Mouse (Mus musculus) lung, adult 18-20 months (tissue): Measurements from ENCODE around the gene Nfat5.

ENCODE experiments used
- DNase-seq, 2 experiments: peaks; one replicate each; pipeline ENCODE4 v3.0.0; 2022; ENCODE audit warnings: mixed read lengths in 2 of 2

The Nfat5 gene

GRCm38 (mm10) chr8:107292119-107292927 is 947 bp upstream of the Nfat5 start:
- peak in 1 of 2 experiments; percentile 10 for DNase-seq

- DNase-seq: peak; percentile 64 to 72
Measured at GRCm38 (mm10) chr8:107293641-107294628, 665 bp downstream of the Nfat5 start.

- no peak for DNase-seq
Measured at GRCm38 (mm10) chr8:107295450-107295849, 2.2 kb downstream of the Nfat5 start.

DNA sequence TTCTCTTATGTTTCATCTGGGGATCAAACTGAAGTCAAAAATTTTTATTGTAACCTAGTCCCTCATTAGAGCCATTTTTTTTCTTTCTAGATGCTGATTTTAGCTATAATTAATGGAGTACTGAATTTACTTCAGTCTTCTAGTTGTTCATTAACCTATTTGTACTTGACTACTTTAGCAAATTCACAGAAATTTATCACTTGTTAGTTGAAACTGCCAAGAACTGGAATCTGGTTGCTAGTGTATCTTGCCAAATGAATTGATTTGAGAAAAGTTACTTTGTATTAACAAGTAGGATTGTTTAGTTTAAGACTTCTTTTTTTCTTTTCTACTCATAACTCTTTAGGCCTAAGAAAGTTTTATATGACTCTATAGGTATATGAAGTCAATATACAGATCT is 18.6 kb downstream of the Nfat5 start:
- DNase-seq: no peak

- DNase-seq: peak; percentile 76 to 83
Measured at GRCm38 (mm10) chr8:107324142-107324541, 30.9 kb downstream of the Nfat5 start.

DNA sequence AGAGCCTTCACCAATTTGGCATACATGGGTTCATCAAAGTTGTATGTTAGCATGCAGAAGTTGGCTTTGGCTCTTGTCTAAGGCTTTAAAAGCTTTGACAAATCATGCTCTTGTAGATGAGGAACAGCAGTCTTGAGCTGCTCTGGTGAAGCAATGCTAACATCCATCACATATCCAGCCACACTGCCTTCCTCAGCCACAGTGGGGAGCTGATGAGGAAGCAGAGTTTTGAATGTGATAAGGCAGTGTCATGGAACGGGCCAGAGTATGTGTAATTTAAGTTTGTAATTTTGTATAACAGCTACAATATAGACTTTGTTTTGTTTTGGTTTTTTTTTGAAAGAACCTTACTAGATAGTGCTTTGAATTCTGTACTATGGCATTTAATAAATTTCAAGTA is 36.3 kb downstream of the Nfat5 start:
- no peak for DNase-seq

DNA sequence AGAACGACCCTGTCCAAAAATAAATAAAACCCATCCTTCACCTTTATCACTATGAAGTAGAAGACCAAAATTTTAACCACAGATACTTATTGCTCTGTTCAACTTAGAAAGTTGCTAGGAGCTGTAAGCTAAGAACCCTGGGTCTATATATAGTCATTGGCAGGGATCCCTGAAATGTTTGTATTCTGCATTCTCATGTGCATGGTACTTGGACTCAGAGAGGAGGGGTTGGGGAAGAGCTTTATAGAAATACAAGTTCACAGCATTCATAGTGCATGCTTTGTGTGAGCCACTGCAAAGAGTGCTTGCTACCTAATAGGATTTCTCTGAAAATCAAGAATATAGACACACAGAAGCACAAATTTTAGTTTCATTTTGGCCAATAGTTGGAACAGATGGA is 43.2 kb downstream of the Nfat5 start:
- DNase-seq: no peak

DNA sequence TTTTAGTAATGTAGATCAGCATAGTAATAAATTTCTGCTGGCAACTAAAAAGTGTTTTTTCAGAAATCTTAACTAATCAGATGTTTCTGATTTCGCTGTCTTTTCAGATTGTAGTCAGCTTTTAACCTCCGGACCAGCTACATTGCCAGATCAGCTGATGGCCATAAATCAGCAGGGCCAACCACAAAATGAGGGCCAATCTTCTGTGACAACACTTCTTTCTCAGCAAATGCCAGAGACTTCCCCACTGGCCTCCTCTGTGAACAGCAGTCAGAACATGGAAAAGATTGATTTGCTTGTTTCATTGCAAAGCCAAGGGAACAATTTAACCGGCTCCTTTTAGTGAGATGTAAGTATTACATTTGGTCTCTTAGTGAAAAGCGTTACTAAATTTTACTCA is 77.0 kb downstream of the Nfat5 start:
- no peak for DNase-seq

- no peak for DNase-seq
Measured at GRCm38 (mm10) chr8:107377346-107377745, 84.1 kb downstream of the Nfat5 start.

GRCm38 (mm10) chr8:107380734-107381133 is 87.5 kb downstream of the Nfat5 start:
- no peak for DNase-seq

DNA sequence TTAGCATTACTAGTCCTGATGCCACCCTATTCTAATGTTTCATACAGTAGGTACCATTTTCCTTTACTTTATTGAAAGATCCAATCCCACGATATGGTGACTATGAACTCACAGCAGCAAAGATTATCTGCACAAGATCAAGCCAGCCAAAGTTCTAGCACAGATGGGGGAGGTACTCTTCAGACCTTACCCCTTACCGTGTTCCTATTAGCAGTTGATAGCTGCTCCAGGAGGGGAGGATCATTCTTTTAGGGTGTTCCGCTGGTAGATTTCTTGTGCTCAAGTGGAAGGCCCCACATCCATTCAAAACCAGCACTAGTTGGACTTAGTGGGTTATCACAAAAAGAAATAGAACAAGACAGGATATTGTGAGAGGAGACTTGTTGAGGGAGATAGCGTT is 88.4 kb downstream of the Nfat5 start:
- DNase-seq: no peak

DNA sequence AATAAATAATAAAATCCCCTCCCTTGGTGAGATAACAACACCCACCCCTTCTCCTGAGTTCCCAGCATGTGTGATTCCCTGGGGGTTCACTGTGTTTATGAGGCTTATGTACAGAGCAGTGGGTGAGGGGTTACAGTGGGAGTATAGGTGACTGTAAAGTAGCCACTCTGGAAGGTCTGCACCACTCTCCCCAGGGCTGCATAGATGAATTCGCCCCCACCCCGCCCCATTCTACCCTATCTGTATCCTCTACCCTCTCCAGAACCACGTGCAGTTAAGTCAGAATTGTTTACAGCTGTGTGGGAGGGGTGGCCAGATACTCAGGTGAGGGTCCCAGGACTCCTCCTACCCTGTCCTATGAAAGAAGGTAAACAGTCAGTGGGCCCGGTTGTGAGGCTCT is 89.6 kb downstream of the Nfat5 start:
- no peak for DNase-seq

DNA sequence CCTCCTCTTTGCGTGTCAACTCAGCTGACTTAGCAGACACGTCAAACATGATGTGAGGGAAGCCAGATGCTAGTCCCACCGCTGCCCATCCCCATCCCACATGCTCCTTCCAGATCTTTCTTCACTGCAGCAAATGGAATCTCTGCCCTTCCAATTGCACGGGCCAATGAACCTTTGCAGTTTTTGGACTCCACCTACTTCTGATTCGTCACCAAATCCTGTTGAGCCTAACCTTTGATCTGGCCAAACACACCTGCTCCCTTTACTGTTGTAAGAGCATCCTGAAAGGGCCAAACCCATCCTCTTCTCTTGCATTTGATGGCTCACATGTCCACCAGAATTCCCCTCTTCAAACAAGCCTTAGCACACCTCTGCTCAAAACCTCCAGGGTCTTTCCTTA is 91.4 kb downstream of the Nfat5 start:
- DNase-seq: no peak

- no peak for DNase-seq
Measured at GRCm38 (mm10) chr8:107385063-107385462, 91.8 kb downstream of the Nfat5 start.

- no peak for DNase-seq
Measured at GRCm38 (mm10) chr8:107386171-107386570, 92.9 kb downstream of the Nfat5 start.

- no peak for DNase-seq
Measured at GRCm38 (mm10) chr8:107386642-107387041, 93.4 kb downstream of the Nfat5 start.

- peak; percentile 28 to 41 for DNase-seq
Measured at GRCm38 (mm10) chr8:107387861-107388260, 94.6 kb downstream of the Nfat5 start.

DNA sequence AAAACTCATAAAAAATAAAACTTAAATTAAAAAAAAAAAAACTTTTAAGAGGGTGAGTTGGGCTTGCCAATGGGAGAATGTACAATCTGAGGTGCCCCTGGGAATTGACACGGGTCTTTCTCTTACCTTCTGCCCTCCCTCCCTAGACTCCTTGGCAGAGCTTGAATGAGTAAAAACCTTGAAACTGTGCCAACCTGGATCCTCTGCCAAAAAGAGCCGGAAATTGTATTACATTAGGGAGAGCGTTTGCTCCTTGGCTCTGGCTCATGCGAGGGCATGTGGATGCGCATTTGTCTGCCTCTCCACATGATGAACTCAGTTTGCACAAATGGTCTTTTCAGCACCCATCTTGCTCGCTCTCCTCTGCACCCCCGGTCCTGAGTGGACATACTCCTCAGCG is 96.3 kb downstream of the Nfat5 start:
- DNase-seq: peak; percentile 18 to 40

DNA sequence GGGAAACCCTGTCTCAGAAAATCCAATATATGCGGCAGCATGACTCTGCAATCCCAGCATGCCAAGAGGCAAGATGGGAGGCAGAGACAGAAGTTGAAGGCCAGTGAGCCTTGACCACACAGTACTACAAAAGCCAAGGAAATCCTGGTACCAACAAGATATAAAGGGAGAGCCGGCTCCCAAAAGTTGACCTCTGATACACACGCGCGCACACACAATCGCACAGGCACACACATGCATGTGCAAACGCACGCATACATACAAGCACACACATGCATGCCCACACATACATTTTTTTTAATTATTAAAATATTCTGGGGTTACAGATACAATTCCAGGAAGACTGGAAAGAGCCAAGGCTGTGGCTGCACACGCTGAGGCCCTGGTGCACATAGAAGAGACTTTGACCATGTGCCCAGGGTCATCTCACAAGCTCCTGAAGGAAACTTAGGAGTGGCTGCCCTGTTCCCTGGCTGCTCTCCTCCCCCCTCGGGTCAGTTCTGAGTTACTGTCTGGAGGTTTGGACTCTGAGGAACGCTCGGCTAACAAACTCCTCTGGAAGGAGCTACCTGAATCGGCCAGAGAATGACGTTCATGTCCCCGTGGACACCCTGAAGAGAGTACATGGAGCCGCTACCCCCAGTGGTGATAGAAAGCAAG is 97.3 kb downstream of the Nfat5 start:
- no peak for DNase-seq

DNA sequence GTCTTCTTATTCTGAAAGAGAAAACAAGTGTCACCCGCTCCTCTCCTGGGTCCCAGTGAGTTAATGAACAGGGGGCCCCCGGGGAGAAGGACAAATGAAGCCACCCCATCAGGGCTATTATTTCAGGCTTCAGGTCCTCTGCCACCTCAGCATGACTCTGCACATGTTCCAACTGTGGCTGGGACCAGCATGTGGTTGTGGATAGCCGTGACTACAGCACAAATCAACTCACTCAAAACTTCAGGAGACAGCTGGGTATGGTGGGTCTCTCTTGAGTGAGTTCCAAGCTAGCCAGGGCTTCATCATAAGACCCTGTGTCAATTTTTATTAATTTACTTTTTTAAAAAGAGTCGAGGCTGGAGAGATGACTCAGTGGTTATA is 97.9 kb downstream of the Nfat5 start:
- no peak for DNase-seq

DNA sequence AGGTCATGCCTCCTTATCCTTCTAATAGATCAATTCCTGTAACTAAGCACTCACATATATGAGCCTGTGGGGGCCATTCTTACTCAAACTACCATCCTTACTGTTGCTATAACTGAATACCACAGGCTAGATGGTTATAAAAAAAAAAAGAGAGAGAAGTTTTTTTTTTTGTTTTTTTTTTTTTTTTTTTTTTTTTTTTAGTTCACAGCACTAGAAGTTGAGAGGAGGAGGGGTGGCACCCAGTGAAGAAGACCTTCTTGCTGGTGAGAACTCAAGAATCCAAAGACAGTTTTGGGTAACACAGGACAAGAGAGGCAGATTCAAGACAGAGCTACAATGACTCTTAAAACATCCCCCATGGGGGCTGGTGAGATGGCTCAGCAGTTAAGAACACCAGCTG is 102.1 kb downstream of the Nfat5 start:
- DNase-seq: no peak

DNA sequence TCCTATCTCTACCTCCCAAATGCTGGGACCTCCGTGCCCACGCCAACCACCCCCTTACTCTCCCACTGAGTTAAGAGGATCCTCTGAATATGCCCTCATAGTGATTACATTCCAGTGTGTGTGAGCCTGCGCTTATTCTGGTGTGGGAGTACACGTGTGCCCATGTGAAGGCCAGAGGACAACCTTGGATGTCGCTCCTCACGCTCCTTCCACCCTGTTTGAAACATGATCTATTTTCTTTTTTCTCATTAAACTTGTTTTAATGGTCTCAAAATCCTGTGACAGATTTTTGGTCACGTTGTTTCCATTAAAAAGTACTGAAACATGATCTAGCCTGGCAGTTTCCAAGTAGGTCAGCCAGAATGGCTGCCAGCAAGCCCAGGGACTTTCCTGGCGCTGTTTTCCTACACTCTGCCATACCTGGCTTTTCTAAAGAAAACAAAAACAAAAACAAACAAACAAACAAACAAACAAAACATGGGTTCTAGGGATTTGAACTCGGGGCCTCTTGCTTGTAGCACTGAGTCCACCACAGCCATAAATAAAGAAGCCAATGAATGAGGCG is 102.9 kb downstream of the Nfat5 start:
- no peak for DNase-seq

DNA sequence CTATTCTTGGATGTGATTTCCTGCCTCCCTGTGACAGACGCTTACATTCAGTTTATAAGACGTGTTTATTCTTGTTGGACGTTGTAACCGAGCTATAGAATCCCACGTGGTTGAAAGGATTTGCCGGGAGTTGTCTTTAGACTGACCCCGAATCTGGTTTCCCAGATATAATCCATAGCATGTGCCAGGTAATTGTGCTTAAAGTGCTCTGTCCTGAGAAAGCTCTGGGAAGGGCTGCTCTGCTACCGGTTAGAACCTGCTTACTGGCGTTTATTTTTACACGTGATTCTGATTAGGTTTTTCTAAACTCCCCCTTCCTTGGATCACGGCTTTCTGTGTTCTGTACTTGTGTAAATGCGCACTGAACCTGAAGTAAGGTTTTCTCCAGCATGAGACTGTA is 104.4 kb downstream of the Nfat5 start:
- no peak for DNase-seq
